Mouse (Mus musculus) lung, postnatal 0 days (tissue): ENCODE measurements around the gene Gm9732. TPM values are rescaled to one million over a fixed set of nuclear protein-coding genes. Genes with fewer than 3 reads are reported as not detected.
"Not testable (repeated sequence)": the region's sequence is repeated elsewhere in the genome, so short reads cannot be mapped to it uniquely, and the experiment has no call there.

Source experiments
- ATAC-seq: fragments of 200-750 bp; cut with Nextera tagmentation; 2 replicates; pipeline ENCODE4 v1.8.0; 2017; ENCODE audit warnings: moderate library complexity
- DNase-seq: peaks from one replicate; pipeline ENCODE4 v3.0.0-alpha.2; 2016; ENCODE audit warnings: low spot score
- H3K27ac ChIP-seq: fragments of 300-500 bp; sonication (generic); 2 replicates; pipeline ENCODE4 v1.5.1; 2014; ENCODE audit warnings: antibody characterized with exemption, mild to moderate bottlenecking, low read length, mixed read lengths
- H3K27me3 ChIP-seq: fragments of 300-500 bp; sonication (generic); replicated peaks from 2 replicates; pipeline ENCODE4 v1.6.1; 2014; ENCODE audit warnings: low read length, mixed read lengths; ENCODE audit not compliant: insufficient read depth
- H3K36me3 ChIP-seq: fragments of 300-500 bp; sonication (generic); 2 replicates; pipeline ENCODE4 v1.6.1; 2014; ENCODE audit warnings: low read length, mixed read lengths; ENCODE audit not compliant: insufficient read depth
- H3K4me1 ChIP-seq: fragments of 300-500 bp; sonication (generic); 2 replicates; pipeline ENCODE4 v1.6.1; 2014; ENCODE audit warnings: antibody characterized with exemption, low read depth, low read length, mixed read lengths; ENCODE audit not compliant: insufficient read depth
- H3K4me2 ChIP-seq: fragments of 300-500 bp; sonication (generic); replicated peaks from 2 replicates; pipeline ENCODE4 v1.6.1; 2014; ENCODE audit warnings: low read depth, mild to moderate bottlenecking, low read length, moderate library complexity, mixed read lengths
- H3K4me3 ChIP-seq: fragments of 300-500 bp; sonication (generic); 2 replicates; pipeline ENCODE4 v1.5.1; 2014; ENCODE audit warnings: low read depth, low read length
- H3K9ac ChIP-seq: fragments of 300-500 bp; sonication (generic); replicated peaks from 2 replicates; pipeline ENCODE4 v1.6.1; 2014; ENCODE audit warnings: low read depth, mild to moderate bottlenecking
- H3K9me3 ChIP-seq: fragments of 300-500 bp; sonication (generic); 2 replicates; pipeline ENCODE4 v1.6.1; 2016; ENCODE audit warnings: low read length, mixed read lengths
- WGBS: fragments of 180-500 bp; shearing (Covaris S2); extraction: QIAGEN DNeasy Blood & Tissue Kit; methylation state at CpG from one replicate; pipeline ENCODE4 v1.1.7; 2014; 5-methylcytosine and 5-hydroxymethylcytosine counted together
- polyA plus RNA-seq: library from polyadenylated mRNA; unstranded; fragments of >200 nt; fragmentation: Nextera tagmentation; extraction: Ambion mirVana; gene quantifications from 2 replicates; pipeline ENCODE4 v1.2.1, GENCODE M21; 2015

Gene Gm9732
- polyA plus RNA-seq, 1 experiment from 2014 or later = not detected

GRCm38 (mm10) chr14:43269211-43269610 lies 5.6 kb upstream of the Gm9732 start:
- not testable (repeated sequence) for H3K9ac ChIP-seq, H3K9me3 ChIP-seq, H3K27ac ChIP-seq, H3K4me2 ChIP-seq, H3K27me3 ChIP-seq, H3K4me1 ChIP-seq, H3K36me3 ChIP-seq, DNase-seq, ATAC-seq, H3K4me3 ChIP-seq
- WGBS = 79% methylated on average over 3 of the region's 3 CpGs

- not testable (repeated sequence) for H3K27ac ChIP-seq, H3K4me2 ChIP-seq, H3K36me3 ChIP-seq, DNase-seq, H3K9me3 ChIP-seq, ATAC-seq, H3K4me3 ChIP-seq, H3K9ac ChIP-seq, H3K27me3 ChIP-seq, H3K4me1 ChIP-seq
- 81% methylated on average over 1 of the region's 1 CpGs for WGBS
Observed at GRCm38 (mm10) chr14:43273161-43273560, 1.7 kb upstream of the Gm9732 start.

GRCm38 (mm10) chr14:43275752-43276151 lies 916 bp downstream of the Gm9732 start:
- ATAC-seq, H3K4me3 ChIP-seq, H3K36me3 ChIP-seq, H3K27me3 ChIP-seq, H3K9me3 ChIP-seq, H3K4me1 ChIP-seq, DNase-seq, H3K4me2 ChIP-seq, H3K27ac ChIP-seq, H3K9ac ChIP-seq: not testable (repeated sequence)
- WGBS = 73% methylated on average over 1 of the region's 1 CpGs

GRCm38 (mm10) chr14:43277468-43277867 lies 2.6 kb downstream of the Gm9732 start:
- not testable (repeated sequence) for H3K9ac ChIP-seq, H3K4me1 ChIP-seq, H3K4me3 ChIP-seq, H3K27me3 ChIP-seq, DNase-seq, H3K36me3 ChIP-seq, H3K4me2 ChIP-seq, H3K9me3 ChIP-seq, ATAC-seq, H3K27ac ChIP-seq
- 53% methylated on average over 2 of the region's 2 CpGs for WGBS

- WGBS = 45% methylated on average over 4 of the region's 4 CpGs
Observed at GRCm38 (mm10) chr14:43278146-43278545, 3.3 kb downstream of the Gm9732 start.

GRCm38 (mm10) chr14:43278681-43279080 lies 3.8 kb downstream of the Gm9732 start:
- H3K9ac ChIP-seq, DNase-seq, H3K9me3 ChIP-seq, H3K4me2 ChIP-seq, H3K27me3 ChIP-seq, ATAC-seq, H3K27ac ChIP-seq, H3K36me3 ChIP-seq, H3K4me3 ChIP-seq, H3K4me1 ChIP-seq: not testable (repeated sequence)
- 84% methylated on average over 3 of the region's 3 CpGs for WGBS

More at GRCm38 (mm10) chr14:43278146-43278545, 3.3 kb downstream of the Gm9732 start:
- not testable (repeated sequence) for H3K9ac ChIP-seq, H3K4me1 ChIP-seq, H3K4me3 ChIP-seq, ATAC-seq, H3K4me2 ChIP-seq, DNase-seq, H3K9me3 ChIP-seq, H3K27ac ChIP-seq, H3K27me3 ChIP-seq, H3K36me3 ChIP-seq

GRCm38 (mm10) chr14:43293503-43293902 lies 18.7 kb downstream of the Gm9732 start, which contains the start of gene Gm8127:
Gm8127 (minus strand) TSS chr14:43293832.
- not testable (repeated sequence) for H3K36me3 ChIP-seq, H3K4me1 ChIP-seq, H3K9ac ChIP-seq, H3K4me3 ChIP-seq, DNase-seq, ATAC-seq, H3K27me3 ChIP-seq, H3K27ac ChIP-seq, H3K9me3 ChIP-seq, H3K4me2 ChIP-seq
- 67% methylated on average over 3 of the region's 3 CpGs for WGBS

GRCm38 (mm10) chr14:43319516-43319915 lies 44.7 kb downstream of the Gm9732 start:
- not testable (repeated sequence) for H3K4me2 ChIP-seq

GRCm38 (mm10) chr14:43328603-43329002 lies 53.8 kb downstream of the Gm9732 start:
- not testable (repeated sequence) for H3K4me1 ChIP-seq, H3K9ac ChIP-seq, H3K4me3 ChIP-seq, H3K36me3 ChIP-seq, H3K27ac ChIP-seq, ATAC-seq, H3K27me3 ChIP-seq, H3K4me2 ChIP-seq, H3K9me3 ChIP-seq, DNase-seq
- 60% methylated on average over 2 of the region's 2 CpGs for WGBS

More at GRCm38 (mm10) chr14:43319516-43319915, 44.7 kb downstream of the Gm9732 start:
- not testable (repeated sequence) for H3K27ac ChIP-seq, H3K4me1 ChIP-seq, H3K27me3 ChIP-seq, ATAC-seq, H3K36me3 ChIP-seq, DNase-seq, H3K4me3 ChIP-seq, H3K9me3 ChIP-seq, H3K9ac ChIP-seq

GRCm38 (mm10) chr14:43331362-43331880 lies 56.6 kb downstream of the Gm9732 start:
- H3K9ac ChIP-seq, H3K4me2 ChIP-seq, H3K9me3 ChIP-seq, H3K36me3 ChIP-seq, H3K4me3 ChIP-seq, H3K4me1 ChIP-seq, DNase-seq, H3K27ac ChIP-seq, H3K27me3 ChIP-seq, ATAC-seq: not testable (repeated sequence)
- WGBS = 88% methylated on average over 9 of the region's 11 CpGs
